Mouse (Mus musculus): ENCODE measurements around the gene Dnah14. TPM values are rescaled to one million over a fixed set of nuclear protein-coding genes. Genes with fewer than 3 reads are reported as not detected.

Gene Dnah14
- total RNA-seq, 2 experiments from 2014 or later = 0.69 to 1.3 TPM

- no peak for DNase-seq (ENCODE audit: low spot score in 2 of 2)
- intact Hi-C loops (cut with DNase I) = no loop called here
Measured at GRCm38 (mm10) chr1:181583152-181583551, 6.8 kb downstream of the Dnah14 start.

- intact Hi-C loops (cut with DNase I) = no loop called here
- peak; percentile 5 to 9 for DNase-seq (ENCODE audit: low spot score in 2 of 2)
Measured at GRCm38 (mm10) chr1:181589116-181589515, 12.8 kb downstream of the Dnah14 start.

- DNase-seq (ENCODE audit: low spot score in 2 of 2) = no peak
- intact Hi-C loops (cut with DNase I) = no loop called here
Measured at GRCm38 (mm10) chr1:181599376-181599775, 23.0 kb downstream of the Dnah14 start.

- intact Hi-C loops (cut with DNase I) = loop anchor here (10.0 kb wide), 1 partner anchor 146 kb away; no protein-coding TSS in a partner anchor
Measured at GRCm38 (mm10) chr1:181611118-181611517, 34.8 kb downstream of the Dnah14 start.

GRCm38 (mm10) chr1:181615866-181616491 is 39.6 kb downstream of the Dnah14 start:
- intact Hi-C loops (cut with DNase I) = loop anchor here (5.0 to 10.0 kb wide), 3 partner anchors 64 to 344 kb away; no protein-coding TSS in a partner anchor

More at GRCm38 (mm10) chr1:181611118-181611517, 34.8 kb downstream of the Dnah14 start:
- no peak for DNase-seq (ENCODE audit: low spot score in 2 of 2)

DNA sequence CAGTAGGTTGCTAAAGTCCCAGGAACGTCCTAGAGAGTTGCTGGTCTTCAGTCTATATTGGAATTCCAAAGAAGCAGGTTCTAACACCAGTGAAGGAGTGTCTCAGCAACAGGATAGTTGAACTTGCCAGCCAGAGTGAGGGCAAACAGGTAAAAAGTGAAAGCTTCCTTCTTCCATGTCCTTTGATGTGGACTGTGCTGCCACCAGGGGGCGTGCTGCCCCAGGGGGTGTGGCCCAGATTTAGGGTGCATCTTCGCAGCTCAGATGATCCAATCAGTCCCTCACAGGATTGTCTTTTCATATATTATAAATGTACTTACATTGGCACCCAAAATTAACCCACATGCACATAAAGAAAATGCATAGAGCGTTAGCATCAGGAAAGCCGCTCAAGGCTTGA is 41.0 kb downstream of the Dnah14 start:
- intact Hi-C loops (cut with DNase I) = loop anchor here (5.0 to 10.0 kb wide), 3 partner anchors 65 to 345 kb away; no protein-coding TSS in a partner anchor
- no peak for DNase-seq (ENCODE audit: low spot score in 2 of 2)

More at GRCm38 (mm10) chr1:181615866-181616491, 39.6 kb downstream of the Dnah14 start:
- peak; percentile 45 to 67 for DNase-seq (ENCODE audit: low spot score in 2 of 2)

DNA sequence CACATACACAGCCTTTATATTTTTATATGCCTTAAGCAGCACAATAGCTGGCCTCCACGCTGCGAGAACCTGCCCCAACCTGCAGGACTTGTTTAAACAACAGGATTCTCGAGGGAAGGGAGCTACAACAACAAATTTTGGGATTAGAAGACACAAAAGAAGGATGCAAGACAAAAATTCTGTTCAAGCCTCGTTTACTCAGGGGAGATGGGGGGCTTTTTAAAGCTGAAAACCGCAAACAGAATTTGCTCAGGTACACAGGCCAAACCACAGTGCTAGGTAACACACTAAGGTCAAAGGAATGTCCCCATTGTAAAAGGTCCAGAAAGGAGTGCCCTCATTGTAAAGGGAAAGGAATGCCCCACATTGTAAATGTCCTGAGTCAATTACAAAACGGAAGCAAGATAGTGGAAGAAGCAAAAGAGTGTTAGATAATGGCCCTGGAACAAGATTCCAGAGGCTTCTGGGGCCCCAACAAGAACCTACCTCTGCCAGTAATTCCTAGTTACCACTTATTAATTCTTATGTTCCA is 46.9 kb downstream of the Dnah14 start:
- no peak for DNase-seq (ENCODE audit: low spot score in 2 of 2)
- intact Hi-C loops (cut with DNase I) = loop anchor here (10.0 kb wide), 1 partner anchor 258 kb away; no protein-coding TSS in a partner anchor

- intact Hi-C loops (cut with DNase I) = loop anchor here (10.0 kb wide), 1 partner anchor 260 kb away; no protein-coding TSS in a partner anchor
- DNase-seq (ENCODE audit: low spot score in 2 of 2) = peak; percentile 31 to 42
Measured at GRCm38 (mm10) chr1:181624876-181625275, 48.5 kb downstream of the Dnah14 start.

- DNase-seq (ENCODE audit: low spot score in 2 of 2) = no peak
- intact Hi-C loops (cut with DNase I) = loop anchor here (10.0 kb wide), 1 partner anchor 263 kb away; no protein-coding TSS in a partner anchor
Measured at GRCm38 (mm10) chr1:181628276-181628675, 51.9 kb downstream of the Dnah14 start.

- DNase-seq (ENCODE audit: low spot score in 2 of 2) = no peak
- intact Hi-C loops (cut with DNase I) = no loop called here
Measured at GRCm38 (mm10) chr1:181631371-181631770, 55.0 kb downstream of the Dnah14 start.

- DNase-seq (ENCODE audit: low spot score in 2 of 2) = no peak
- intact Hi-C loops (cut with DNase I) = no loop called here
Measured at GRCm38 (mm10) chr1:181637997-181638713, 61.8 kb downstream of the Dnah14 start.

GRCm38 (mm10) chr1:181640383-181640782 is 64.0 kb downstream of the Dnah14 start:
- intact Hi-C loops (cut with DNase I) = no loop called here
- DNase-seq (ENCODE audit: low spot score in 2 of 2) = no peak

DNA sequence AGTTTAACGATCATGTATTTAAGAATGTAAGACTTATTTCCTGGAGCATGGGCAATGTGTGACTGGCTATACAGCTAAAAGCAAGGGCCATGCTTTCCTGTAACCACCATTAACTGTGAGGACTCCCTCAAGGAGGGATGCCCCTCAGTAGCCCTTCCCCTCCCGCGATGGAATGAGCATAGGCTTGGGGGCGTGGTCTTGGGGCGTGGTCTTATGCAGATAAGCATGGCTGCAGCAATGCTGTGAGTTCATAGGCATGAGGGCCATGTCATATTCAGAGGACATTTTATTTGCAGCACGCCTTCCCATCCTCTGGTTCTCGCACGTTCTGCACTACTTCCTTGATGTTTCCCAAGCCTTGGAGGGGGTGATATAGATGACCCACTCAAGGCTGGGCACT is 71.1 kb downstream of the Dnah14 start:
- intact Hi-C loops (cut with DNase I) = no loop called here
- DNase-seq (ENCODE audit: low spot score in 2 of 2) = no peak

- intact Hi-C loops (cut with DNase I) = no loop called here
- DNase-seq (ENCODE audit: low spot score in 2 of 2) = no peak
Measured at GRCm38 (mm10) chr1:181653481-181653880, 77.1 kb downstream of the Dnah14 start.

GRCm38 (mm10) chr1:181656421-181656820 is 80.1 kb downstream of the Dnah14 start:
- DNase-seq (ENCODE audit: low spot score in 2 of 2) = no peak
- intact Hi-C loops (cut with DNase I) = no loop called here

GRCm38 (mm10) chr1:181666801-181667200 is 90.4 kb downstream of the Dnah14 start:
- no peak for DNase-seq (ENCODE audit: low spot score in 2 of 2)
- intact Hi-C loops (cut with DNase I) = no loop called here

DNA sequence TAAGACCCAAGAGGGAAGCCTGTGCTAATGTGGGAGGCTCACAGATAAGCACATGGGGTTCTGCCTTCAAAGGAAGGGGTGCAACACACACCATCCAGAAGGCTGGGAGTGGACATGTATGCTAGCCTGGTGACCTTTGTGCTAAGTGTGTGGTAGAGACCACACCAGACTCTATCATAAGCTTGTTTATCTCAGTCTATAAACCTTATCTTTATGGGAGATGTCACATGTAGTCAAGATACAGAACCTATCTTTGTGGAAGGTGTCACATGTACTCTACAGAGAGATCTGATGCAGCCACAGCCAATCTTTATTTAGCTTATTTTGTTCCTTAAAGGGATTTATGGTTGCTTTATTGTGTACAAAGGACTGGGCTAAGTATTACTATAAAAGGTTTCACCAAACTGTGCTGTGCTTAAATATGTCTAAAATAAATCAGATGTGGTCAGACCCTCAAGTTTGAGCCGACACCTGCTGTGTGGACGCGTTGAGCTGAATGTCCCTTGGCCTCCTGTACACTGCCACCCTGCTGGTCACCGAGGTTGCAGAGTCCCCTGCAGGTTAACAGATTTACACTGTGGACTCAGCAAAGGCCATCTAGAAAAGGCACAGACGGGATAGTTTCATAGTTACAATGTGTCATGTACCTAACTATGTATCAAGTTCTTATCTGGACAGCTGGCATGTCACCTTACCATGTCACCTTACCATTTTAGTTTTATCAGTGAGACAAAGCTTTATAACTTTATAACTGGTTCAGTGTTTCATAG is 118.6 kb downstream of the Dnah14 start:
- DNase-seq (ENCODE audit: low spot score in 2 of 2) = no peak
- intact Hi-C loops (cut with DNase I) = no loop called here

DNA sequence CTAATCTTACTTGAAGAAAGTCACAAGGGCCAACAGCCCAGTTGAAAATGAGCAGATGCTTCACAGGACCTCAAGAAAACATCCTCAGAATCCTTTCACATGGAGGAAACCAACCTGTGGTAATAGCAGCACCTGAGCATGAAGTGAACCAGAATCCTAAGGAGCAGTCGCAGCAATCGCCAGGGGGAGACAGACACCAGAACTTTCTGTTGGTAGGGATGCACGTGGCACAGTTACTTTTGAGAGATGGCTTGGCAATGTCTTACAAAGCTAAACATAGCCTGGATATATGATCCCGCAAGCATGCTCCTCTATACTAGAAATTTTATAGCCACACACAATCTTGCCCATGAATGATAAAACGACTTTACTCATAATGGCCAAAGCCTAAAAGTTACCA is 152.3 kb downstream of the Dnah14 start:
- intact Hi-C loops (cut with DNase I) = loop anchor here (5.0 kb wide), 1 partner anchor 154 kb away; no protein-coding TSS in a partner anchor
- peak in 1 of 2 experiments; percentile 15 for DNase-seq (ENCODE audit: low spot score in 2 of 2)

- intact Hi-C loops (cut with DNase I) = no loop called here
- no peak for DNase-seq (ENCODE audit: low spot score in 2 of 2)
Measured at GRCm38 (mm10) chr1:181733517-181733916, 157.2 kb downstream of the Dnah14 start.

GRCm38 (mm10) chr1:181740259-181740658 is 163.9 kb downstream of the Dnah14 start:
- intact Hi-C loops (cut with DNase I) = no loop called here
- no peak for DNase-seq (ENCODE audit: low spot score in 2 of 2)

Data from left cerebral cortex, postnatal 36 days (tissue).